Mouse (Mus musculus): ENCODE data around the gene Efna4.

DNA sequence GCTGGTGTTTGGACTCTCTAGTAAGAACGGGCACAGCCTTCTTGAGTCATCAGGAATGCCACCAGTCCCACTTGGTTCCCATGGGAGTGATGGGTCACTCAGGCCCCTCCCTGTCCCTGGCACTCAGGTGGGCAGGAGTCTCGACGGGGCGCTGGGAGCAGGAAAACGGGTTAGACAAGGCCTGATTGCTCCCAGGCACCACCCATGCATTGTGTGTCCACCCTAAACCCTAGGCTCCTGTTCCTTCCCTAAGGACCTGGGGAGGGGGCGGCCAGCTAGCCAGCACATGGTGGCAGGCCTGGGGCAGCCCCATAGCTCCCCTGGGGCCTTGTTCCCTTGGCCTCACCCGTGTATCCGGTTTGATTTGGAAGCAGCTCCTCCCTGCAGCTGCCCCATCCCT, 19.5 kb downstream of the Efna4 start:
- no peak for TF ChIP-seq CTCF (IDR thresholded peaks at IDR 0.05; ENCODE audit: control insufficient read depth, insufficient read depth, insufficient read length)
- no peak for TF ChIP-seq MAX (IDR thresholded peaks at IDR 0.05)
- TF ChIP-seq MYOG (IDR thresholded peaks at IDR 0.05; ENCODE audit: control insufficient read depth, extremely low read depth, insufficient read length), result no peak
- TF ChIP-seq MYOD1 (IDR thresholded peaks at IDR 0.05; ENCODE audit: control insufficient read depth, insufficient read length, low read depth), result no peak
- TF ChIP-seq CEBPB (IDR thresholded peaks at IDR 0.05; ENCODE audit: low read depth), result no peak
- TF ChIP-seq USF1 (IDR thresholded peaks at IDR 0.05; ENCODE audit: low read depth), result no peak

All from C2C12 (cell line).